Mouse (Mus musculus) lung, postnatal 25 days (tissue): ENCODE data around the gene Tmem198.

Source experiments
- DNase-seq: peaks from one replicate; pipeline ENCODE4 v3.0.0; 2022; ENCODE audit warnings: low spot score

Tmem198 gene

GRCm38 (mm10) chr1:75487405-75488161 is 8.3 kb downstream of the Tmem198 start:
- peak; percentile 76 for DNase-seq

GRCm38 (mm10) chr1:75490785-75491551 is 11.6 kb downstream of the Tmem198 start:
- DNase-seq, result no peak

GRCm38 (mm10) chr1:75492579-75493170 is 13.3 kb downstream of the Tmem198 start:
- DNase-seq, result no peak

GRCm38 (mm10) chr1:75494878-75495548 is 15.7 kb downstream of the Tmem198 start:
- DNase-seq, result peak; percentile 21

- no peak for DNase-seq
Observed at GRCm38 (mm10) chr1:75498897-75499296, 19.6 kb downstream of the Tmem198 start.

- no peak for DNase-seq
Observed at GRCm38 (mm10) chr1:75499441-75499840, 20.1 kb downstream of the Tmem198 start.

GRCm38 (mm10) chr1:75501905-75502304 is 22.6 kb downstream of the Tmem198 start:
- DNase-seq, result no peak

- no peak for DNase-seq
Observed at GRCm38 (mm10) chr1:75502945-75503650, 23.8 kb downstream of the Tmem198 start.

GRCm38 (mm10) chr1:75503651-75503980 is 24.3 kb downstream of the Tmem198 start:
- no peak for DNase-seq

- DNase-seq, result no peak
Observed at GRCm38 (mm10) chr1:75504256-75505045, 25.1 kb downstream of the Tmem198 start.

GRCm38 (mm10) chr1:75505159-75505955 is 26.0 kb downstream of the Tmem198 start:
- peak; percentile 53 for DNase-seq

- peak; percentile 41 for DNase-seq
Observed at GRCm38 (mm10) chr1:75505956-75506831, 26.9 kb downstream of the Tmem198 start, which contains the start of gene Obsl1. Gene Obsl1 (minus strand): TSS chr1:75506452.

- DNase-seq, result no peak
Observed at GRCm38 (mm10) chr1:75507006-75507405, 27.7 kb downstream of the Tmem198 start, which contains the start of gene Inha. Gene Inha (plus strand): TSS chr1:75507077.

GRCm38 (mm10) chr1:75509586-75509985 is 30.3 kb downstream of the Tmem198 start:
- DNase-seq, result no peak

- DNase-seq, result no peak
Observed at GRCm38 (mm10) chr1:75510154-75510553, 30.8 kb downstream of the Tmem198 start.

GRCm38 (mm10) chr1:75511437-75512210 is 32.3 kb downstream of the Tmem198 start:
- DNase-seq, result no peak

- no peak for DNase-seq
Observed at GRCm38 (mm10) chr1:75512550-75512949, 33.2 kb downstream of the Tmem198 start.

GRCm38 (mm10) chr1:75516703-75517380 is 37.5 kb downstream of the Tmem198 start:
- no peak for DNase-seq
